Mouse (Mus musculus) cerebral cortex, adult 2 months (tissue): ENCODE measurements around the gene Metap2.

ENCODE experiments used
- WGBS: fragments of 180-500 bp; shearing (Covaris S2); methylation state at CpG from one replicate; pipeline ENCODE4 v1.1.7; 2018; 5-methylcytosine and 5-hydroxymethylcytosine counted together

Metap2 gene

GRCm38 (mm10) chr10:93897043-93897646 is at the start of gene Metap2:
Gene Metap2 (minus strand): TSS chr10:93897093.
- 62% methylated on average over 7 of the region's 7 CpGs for WGBS

DNA sequence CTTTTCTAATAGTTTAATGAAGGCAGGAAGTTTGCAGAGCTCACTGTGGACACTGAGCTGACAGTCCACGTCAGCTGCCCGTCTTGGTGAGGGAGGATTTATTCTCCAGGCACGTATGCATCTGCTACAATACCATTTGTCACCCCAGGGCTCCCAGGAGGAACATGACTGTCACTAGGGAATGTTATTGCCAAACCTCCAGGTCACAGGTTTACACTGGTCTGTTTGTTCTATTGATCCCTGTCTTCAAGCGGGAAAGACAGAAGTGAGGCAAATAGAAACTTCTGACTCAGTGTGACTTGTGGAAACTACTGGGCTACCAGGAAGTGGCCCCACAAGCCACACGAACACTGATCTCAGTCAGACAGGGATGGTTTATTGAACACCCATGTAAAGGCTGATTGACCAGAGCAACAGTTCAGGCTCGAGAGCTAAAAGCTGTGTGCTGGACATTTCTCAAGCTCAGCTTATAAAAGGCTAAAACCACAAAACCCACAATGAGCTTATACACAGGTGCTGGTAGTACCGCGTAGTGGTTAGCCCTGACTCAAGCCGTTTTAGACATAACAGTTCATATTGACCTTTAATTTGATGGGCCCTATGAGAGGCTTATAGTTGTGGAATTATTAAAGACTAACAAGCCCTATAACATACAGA is 49.1 kb upstream of the Metap2 start:
- WGBS, result 74% methylated on average over 9 of the region's 9 CpGs

- WGBS, result 24% methylated on average over 4 of the region's 4 CpGs
Observed at GRCm38 (mm10) chr10:93945364-93945763, 48.5 kb upstream of the Metap2 start.

GRCm38 (mm10) chr10:93944241-93944640 is 47.3 kb upstream of the Metap2 start:
- 54% methylated on average over 5 of the region's 5 CpGs for WGBS

- WGBS, result 89% methylated on average over 5 of the region's 5 CpGs
Observed at GRCm38 (mm10) chr10:93940279-93940678, 43.4 kb upstream of the Metap2 start.

GRCm38 (mm10) chr10:93939676-93940075 is 42.8 kb upstream of the Metap2 start:
- 84% methylated on average over 8 of the region's 8 CpGs for WGBS

GRCm38 (mm10) chr10:93938844-93939271 is 42.0 kb upstream of the Metap2 start:
- 61% methylated on average over 20 of the region's 20 CpGs for WGBS

DNA sequence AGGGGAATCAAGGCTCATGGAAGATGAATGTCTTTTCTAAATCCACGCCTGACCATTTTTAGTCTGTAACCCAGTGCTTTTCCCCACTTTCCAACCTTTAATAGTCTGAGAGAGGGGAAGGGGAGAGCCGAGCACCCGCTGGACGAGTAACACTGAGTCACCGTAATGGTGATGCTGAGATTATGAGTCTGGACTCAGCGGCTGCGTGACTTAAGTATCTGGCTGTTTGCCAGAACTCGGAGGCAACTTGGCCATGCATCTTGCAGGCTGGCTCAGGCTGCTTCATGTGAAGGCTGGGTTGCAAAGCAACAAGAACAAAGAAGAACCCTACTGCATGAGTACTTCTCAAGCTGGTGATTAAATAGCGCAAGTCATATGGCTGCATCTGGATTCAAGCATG is 37.1 kb upstream of the Metap2 start:
- 42% methylated on average over 9 of the region's 9 CpGs for WGBS

- WGBS, result 75% methylated on average over 5 of the region's 5 CpGs
Observed at GRCm38 (mm10) chr10:93932861-93933260, 36.0 kb upstream of the Metap2 start.

- WGBS, result 64% methylated on average over 5 of the region's 5 CpGs
Observed at GRCm38 (mm10) chr10:93932020-93932419, 35.1 kb upstream of the Metap2 start.

DNA sequence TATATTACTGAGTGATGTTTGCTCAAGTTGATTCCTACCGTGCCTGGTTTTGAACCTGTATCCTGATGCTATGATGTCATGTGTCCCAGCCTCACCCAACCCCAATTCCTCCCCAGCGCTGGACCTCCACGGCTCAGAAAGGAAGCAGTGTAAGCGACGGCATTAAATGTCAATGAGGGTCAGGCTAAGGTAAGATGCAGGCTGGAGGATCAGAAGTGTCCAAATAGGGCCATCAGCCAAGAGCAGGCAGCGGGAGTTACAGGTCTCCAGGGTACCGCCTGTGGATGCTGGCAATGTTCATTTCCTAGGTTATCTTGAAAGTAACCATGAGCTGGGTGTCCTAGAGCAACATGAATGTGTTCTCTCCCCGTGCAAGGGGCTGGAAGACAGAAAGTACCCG is 34.5 kb upstream of the Metap2 start:
- WGBS, result 71% methylated on average over 9 of the region's 9 CpGs

DNA sequence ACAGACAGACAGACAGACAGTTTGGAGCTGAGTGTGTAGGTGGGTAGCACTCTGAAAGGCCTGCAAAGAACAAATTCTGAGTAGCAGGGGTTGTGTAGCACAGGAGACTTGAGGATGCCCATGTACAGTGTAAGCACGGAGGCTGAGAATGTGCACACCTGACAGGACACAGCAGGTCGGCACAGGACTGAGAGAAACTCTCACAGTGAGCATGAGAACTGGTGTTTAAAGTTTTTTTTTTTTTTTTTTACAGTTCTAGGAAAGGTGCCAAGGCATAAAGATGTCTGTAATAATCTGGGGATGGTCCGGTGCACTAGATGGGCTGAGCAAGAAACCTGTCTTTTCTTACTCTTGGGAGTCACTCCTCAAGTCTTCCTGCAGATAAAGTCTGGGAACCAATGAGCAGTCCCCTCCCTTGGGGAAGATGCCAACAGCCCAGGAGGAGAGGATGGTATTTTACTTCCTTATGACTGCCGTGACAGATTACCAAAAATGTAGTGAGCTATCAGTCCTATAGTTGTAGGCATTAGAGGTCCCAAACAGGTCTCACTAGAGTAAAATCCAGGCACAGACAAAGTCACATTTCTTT is 33.4 kb upstream of the Metap2 start:
- 66% methylated on average over 4 of the region's 4 CpGs for WGBS

DNA sequence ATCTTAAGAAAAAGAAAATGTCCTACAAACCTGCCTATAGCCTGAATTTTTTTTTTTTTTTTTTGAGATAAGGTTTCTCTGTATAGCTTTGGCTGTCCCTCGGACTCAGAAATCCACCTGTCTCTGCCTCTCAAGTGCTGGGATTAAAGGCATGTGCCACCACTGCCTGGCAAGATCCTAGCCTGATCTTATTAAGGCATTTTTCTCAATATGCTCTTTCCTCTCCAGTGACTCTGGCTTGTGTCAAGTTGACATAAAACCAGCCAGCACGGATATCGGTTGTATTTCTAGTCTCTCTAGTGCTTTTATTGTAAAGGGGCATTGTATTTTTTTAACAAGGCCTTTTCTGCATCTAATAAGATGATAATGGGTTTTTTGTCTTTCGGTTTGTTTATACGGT is 27.8 kb upstream of the Metap2 start:
- WGBS, result 77% methylated on average over 5 of the region's 5 CpGs

- WGBS, result 94% methylated on average over 4 of the region's 4 CpGs
Observed at GRCm38 (mm10) chr10:93921160-93921559, 24.3 kb upstream of the Metap2 start.

DNA sequence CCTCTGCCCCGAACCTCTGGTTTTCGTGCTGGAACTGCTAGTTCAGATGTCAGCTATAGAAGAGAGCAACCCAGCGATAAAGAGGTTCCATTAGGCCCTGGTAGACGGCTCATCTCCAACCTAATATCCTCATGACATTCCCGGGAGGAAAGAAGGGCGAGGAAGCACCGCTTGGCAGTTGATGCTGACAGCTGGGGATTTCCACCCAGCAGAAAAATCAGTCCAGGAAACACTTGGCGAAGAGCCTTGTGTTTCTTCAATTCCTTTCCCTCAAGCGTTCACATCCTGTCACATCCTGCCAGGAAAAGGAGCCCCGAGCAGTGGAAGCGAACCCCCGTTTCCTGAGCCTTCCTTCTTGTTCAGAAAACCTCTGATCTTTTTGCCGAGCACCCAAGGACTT is 22.3 kb upstream of the Metap2 start:
- WGBS, result 23% methylated on average over 13 of the region's 13 CpGs

DNA sequence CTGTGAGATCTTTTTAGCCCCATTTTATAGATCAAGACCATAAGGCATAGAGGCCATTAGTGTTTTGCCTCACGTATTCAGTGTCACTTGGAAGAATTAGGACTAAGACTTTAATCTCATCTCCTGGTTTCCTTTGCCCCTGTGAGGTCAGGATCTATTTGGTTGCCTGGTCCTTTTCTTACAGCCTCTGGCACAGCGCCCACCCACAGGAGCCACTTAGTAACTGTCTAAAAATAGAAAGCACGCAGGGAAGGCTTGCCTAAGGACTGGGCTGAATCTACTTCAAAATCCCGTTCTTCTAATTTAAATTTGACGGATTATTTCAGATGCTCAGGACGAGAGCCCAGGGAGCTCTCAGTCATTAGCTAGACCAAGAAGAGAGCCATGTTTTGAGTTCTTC is 21.8 kb upstream of the Metap2 start:
- 42% methylated on average over 6 of the region's 6 CpGs for WGBS

- 83% methylated on average over 2 of the region's 2 CpGs for WGBS
Observed at GRCm38 (mm10) chr10:93918087-93918486, 21.2 kb upstream of the Metap2 start.

DNA sequence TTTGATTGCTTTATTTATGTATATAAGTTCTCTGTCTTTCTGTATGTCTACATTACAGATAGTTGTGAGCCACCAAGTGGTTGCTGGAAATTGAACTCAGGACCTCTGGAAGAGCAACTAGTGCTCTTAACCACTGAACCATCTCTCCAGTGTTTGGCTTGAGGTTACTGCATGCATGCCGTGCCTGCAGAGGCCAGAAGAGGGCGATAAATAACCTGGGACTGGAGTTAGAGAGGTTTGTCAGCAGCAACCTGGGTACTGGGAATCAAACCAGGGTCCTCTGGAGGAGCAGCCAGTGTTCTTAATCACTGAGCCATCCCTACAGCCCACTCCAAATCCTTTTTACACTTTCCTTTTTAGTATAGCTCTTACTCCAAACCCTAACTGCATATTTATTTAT is 19.9 kb upstream of the Metap2 start:
- WGBS, result 84% methylated on average over 2 of the region's 2 CpGs

GRCm38 (mm10) chr10:93915531-93916275 is 18.8 kb upstream of the Metap2 start:
- 29% methylated on average over 11 of the region's 11 CpGs for WGBS

GRCm38 (mm10) chr10:93913525-93913924 is 16.6 kb upstream of the Metap2 start:
- WGBS, result 85% methylated on average over 5 of the region's 5 CpGs

- WGBS, result 78% methylated on average over 1 of the region's 1 CpGs
Observed at GRCm38 (mm10) chr10:93912917-93913316, 16.0 kb upstream of the Metap2 start.

DNA sequence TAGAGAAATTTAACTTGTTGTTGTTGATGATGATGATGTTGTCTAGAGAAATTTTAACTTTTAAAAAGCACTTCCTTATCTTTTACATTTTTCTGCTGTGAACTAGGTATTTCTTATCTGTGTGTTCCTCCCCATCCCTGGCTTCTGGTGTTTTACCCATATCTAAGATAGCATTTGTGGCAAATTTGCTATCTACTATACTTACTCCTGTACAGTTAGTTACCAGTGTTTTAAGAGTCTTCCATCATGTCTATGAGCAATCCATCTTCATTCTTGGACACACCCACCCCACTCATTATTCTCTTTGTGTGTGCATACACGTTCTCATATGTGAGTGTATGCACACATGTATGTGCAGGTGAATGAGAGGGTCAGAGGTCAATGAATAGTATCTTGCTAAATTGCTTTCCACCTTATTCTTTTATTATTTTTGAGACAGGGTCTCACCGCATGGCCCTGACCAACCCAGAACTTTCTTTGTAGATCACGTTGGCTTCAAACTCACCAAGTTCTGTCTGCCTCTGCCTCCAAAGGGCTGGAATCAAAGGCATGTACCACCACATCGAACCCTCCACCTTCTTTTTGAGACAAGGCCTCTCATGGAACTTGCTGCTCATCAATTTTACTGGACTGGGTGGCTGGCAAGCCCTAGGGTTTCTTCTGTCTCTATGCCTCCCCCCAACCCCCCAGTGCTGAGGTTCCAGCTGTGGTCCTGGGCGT is 15.4 kb upstream of the Metap2 start:
- WGBS, result 92% methylated on average over 5 of the region's 5 CpGs
